ENCODE assay signal across 9 mouse cellular contexts in the genomic region with DNA sequence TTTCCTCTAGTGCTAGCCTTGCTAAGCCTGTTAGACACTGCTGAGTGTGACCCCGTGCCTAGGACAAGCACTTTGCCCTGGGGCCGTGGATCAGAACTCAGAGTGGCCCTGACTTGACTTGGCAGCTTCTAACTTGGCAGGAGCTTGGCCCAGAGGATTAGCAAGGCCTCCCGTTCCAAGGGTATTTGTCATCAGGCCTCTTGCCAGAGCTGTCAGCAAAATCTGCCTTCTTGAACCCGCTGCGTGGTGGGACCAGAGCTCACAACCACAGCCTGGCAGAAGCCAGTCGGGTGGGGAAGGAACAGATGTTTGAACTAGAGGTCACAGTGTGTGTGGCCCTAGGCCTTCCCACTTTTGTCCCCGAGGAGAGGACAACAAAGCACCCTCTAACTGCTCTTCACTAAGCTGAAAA. TPM values are rescaled to one million over a fixed set of nuclear protein-coding genes. Genes with fewer than 3 reads are reported as not detected.
A peak's percentile ranks its signal among the peaks of the same experiment; 100 is the strongest.
DNase-seq lines count a peak whose midpoint lies in the region; ATAC-seq and TF ChIP-seq lines count a peak whose summit lies in the region.
"Had no signal": no experiment of that assay in that cellular context is flagged by ENCODE, and none has a peak within 500 bp of the region (broad histone marks: within the 10 kb centered on the region; RNA-seq: fewer than 3 reads in every experiment).

No protein-coding gene starts in this region.

- WGBS in intestine, postnatal 0 days = 46% methylated on average over 7 of the region's 7 CpGs
- 48% methylated on average over 7 of the region's 7 CpGs for WGBS in intestine, embryonic 15.5 days

- H3K4me2 ChIP-seq in intestine, postnatal 0 days (replicated peaks; ENCODE audit: low read depth) = no peak overlapping the region
- H3K4me2 ChIP-seq in intestine, embryonic 15.5 days (replicated peaks) = no peak overlapping the region

- ATAC-seq in intestine, postnatal 0 days = peak; percentile 31; the same call in 1 of the 2 replicates
- no peak for ATAC-seq in intestine, embryonic 15.5 days
- ATAC-seq in frontal cortex, adult (ENCODE audit: low TSS enrichment) = no peak

- TF ChIP-seq CTCF in intestine, postnatal 0 days (IDR thresholded peaks at IDR 0.05; ENCODE audit: low read depth) = no peak

- H3K9ac ChIP-seq in intestine, postnatal 0 days (ENCODE audit: low read depth, low read length) = no peak overlapping the region
- H3K9ac ChIP-seq in intestine, embryonic 15.5 days = no peak overlapping the region

- no peaks in the 10 kb centered on the region for H3K9me3 ChIP-seq in intestine, postnatal 0 days (ENCODE audit: control insufficient read depth)
- no peaks in the 10 kb centered on the region for H3K9me3 ChIP-seq in intestine, embryonic 15.5 days

- H3K4me1 ChIP-seq in intestine, postnatal 0 days (replicated peaks; ENCODE audit: control insufficient read depth, insufficient read depth, low read length) = 0 out of 2 replicates have a peak, but pooled peaks cover 6% of the 10 kb centered on the region
- H3K4me1 ChIP-seq in intestine, embryonic 15.5 days (replicated peaks) = peaks cover 21% of the 10 kb centered on the region
- peaks cover 11% of the 10 kb centered on the region for H3K4me1 ChIP-seq in brown adipose tissue, adult 24 weeks (ENCODE audit: control insufficient read depth, insufficient read depth, insufficient read length, low read length)

- H3K4me3 ChIP-seq in intestine, postnatal 0 days (ENCODE audit: low read depth, low read length) = no peak overlapping the region
- H3K4me3 ChIP-seq in intestine, embryonic 15.5 days (replicated peaks) = no peak overlapping the region
- no peak overlapping the region for H3K4me3 ChIP-seq in brown adipose tissue, adult 24 weeks (ENCODE audit: insufficient read depth, low read depth, low read length)
- H3K4me3 ChIP-seq: erythroblast, embryonic 14.5 days had no signal

- DNase-seq in gonadal fat pad, adult 2 months (ENCODE audit: low read depth) = peak; percentile 97
- peak; percentile 90 to 97 for DNase-seq in kidney, postnatal 25 days
- peak; percentile 62 for DNase-seq in ovary, postnatal 14 days (ENCODE audit: low spot score)
- no peak for DNase-seq in right cerebral cortex, postnatal 14 days

- no peak overlapping the region for H3K27ac ChIP-seq in intestine, postnatal 0 days (ENCODE audit: low read depth, low read length)
- H3K27ac ChIP-seq in intestine, embryonic 15.5 days = no peak overlapping the region
- peak overlapping the region; percentile 87 for H3K27ac ChIP-seq in brown adipose tissue, adult 24 weeks (replicated peaks; ENCODE audit: low read depth, low read length)

- no peaks in the 10 kb centered on the region for H3K36me3 ChIP-seq in intestine, postnatal 0 days (ENCODE audit: control insufficient read depth, insufficient read depth)
- no peaks in the 10 kb centered on the region for H3K36me3 ChIP-seq in intestine, embryonic 15.5 days

- no peaks in the 10 kb centered on the region for H3K27me3 ChIP-seq in intestine, postnatal 0 days (replicated peaks; ENCODE audit: control insufficient read depth, insufficient read depth, low read length)
- H3K27me3 ChIP-seq in intestine, embryonic 15.5 days (replicated peaks) = no peaks in the 10 kb centered on the region

RNA-seq across cellular contexts. Expression of a gene that starts 35.4 kb away (rescaled TPM):
- 0.81 and 1.0 TPM in 2 replicates for polyA plus RNA-seq in intestine, postnatal 0 days (2015; fragmentation: Nextera tagmentation; extraction: Ambion mirVana)
- 1.3 and 1.6 TPM in 2 replicates for polyA plus RNA-seq in intestine, embryonic 15.5 days (2015; fragmentation: Nextera tagmentation; extraction: Ambion mirVana)
- polyA plus RNA-seq in brown adipose tissue, adult 24 weeks (2012; ENCODE audit: insufficient read depth, insufficient read length, missing spikeins) = 12.9 and 32.9 TPM in 2 replicates
- 12.8 and 14.3 TPM in 2 replicates for polyA plus RNA-seq in gonadal fat pad, adult 2 months (2012; rRNA removed)
